Mouse (Mus musculus) liver, postnatal 0 days (tissue): ENCODE data around the gene Rgs6. TPM values are rescaled to one million over a fixed set of nuclear protein-coding genes. Genes with fewer than 3 reads are reported as not detected.

Source experiments
- ATAC-seq: fragments of 200-750 bp; cut with Nextera tagmentation; 2 replicates; pipeline ENCODE4 v1.8.0; 2017; ENCODE audit warnings: mild to moderate bottlenecking, moderate library complexity
- DNase-seq: peaks from one replicate; pipeline ENCODE4 v3.0.0-alpha.2; 2016
- H3K27ac ChIP-seq: fragments of 300-500 bp; sonication (generic); 2 replicates; pipeline ENCODE4 v1.5.1; 2014; ENCODE audit warnings: antibody characterized with exemption, moderate library complexity, mild to moderate bottlenecking, low read depth
- H3K27me3 ChIP-seq: fragments of 300-500 bp; sonication (generic); 2 replicates; pipeline ENCODE4 v1.6.1; 2014; ENCODE audit warnings: low read length, control low read depth, mixed read lengths; ENCODE audit not compliant: insufficient read depth
- H3K36me3 ChIP-seq: fragments of 300-500 bp; sonication (generic); replicated peaks from 2 replicates; pipeline ENCODE4 v1.6.1; 2014; ENCODE audit warnings: mild to moderate bottlenecking, control low read depth, low read length, moderate library complexity, mixed read lengths; ENCODE audit not compliant: insufficient read depth
- H3K4me1 ChIP-seq: fragments of 300-500 bp; sonication (generic); 2 replicates; pipeline ENCODE4 v1.6.1; 2014; ENCODE audit warnings: antibody characterized with exemption, mild to moderate bottlenecking, control low read depth; ENCODE audit not compliant: insufficient read depth
- H3K4me2 ChIP-seq: fragments of 300-500 bp; sonication (generic); 2 replicates; pipeline ENCODE4 v1.6.1; 2014; ENCODE audit warnings: low read depth, mild to moderate bottlenecking, low read length, moderate library complexity, mixed read lengths
- H3K4me3 ChIP-seq: fragments of 300-500 bp; sonication (generic); 2 replicates; pipeline ENCODE4 v1.5.1; 2014; ENCODE audit warnings: low read depth, low read length
- H3K9ac ChIP-seq: fragments of 300-500 bp; sonication (generic); replicated peaks from 2 replicates; pipeline ENCODE4 v1.6.1; 2014; ENCODE audit warnings: mild to moderate bottlenecking, moderate library complexity
- H3K9me3 ChIP-seq: fragments of 300-500 bp; sonication (generic); 2 replicates; pipeline ENCODE4 v1.6.1; 2016; ENCODE audit warnings: mild to moderate bottlenecking, control low read depth, low read length, mixed read lengths
- CTCF ChIP-seq: sonication (generic); IDR thresholded peaks from 2 replicates; pipeline ENCODE4 v1.5.1; 2016; ENCODE audit warnings: antibody characterized with exemption, low read depth
- EP300 ChIP-seq: IDR thresholded peaks from 2 replicates; pipeline ENCODE4 v1.6.1; 2016; ENCODE audit warnings: antibody characterized with exemption, low read depth, mild to moderate bottlenecking
- WGBS: fragments of 180-500 bp; shearing (Covaris S2); extraction: QIAGEN DNeasy Blood & Tissue Kit; methylation state at CpG from one replicate; pipeline ENCODE4 v1.1.7; 2014; ENCODE audit not compliant: insufficient replicate concordance; 5-methylcytosine and 5-hydroxymethylcytosine counted together
- polyA plus RNA-seq: library from polyadenylated mRNA; unstranded; fragments of >200 nt; fragmentation: Nextera tagmentation; extraction: Ambion mirVana; gene quantifications from 2 replicates; pipeline ENCODE4 v1.2.1, GENCODE M21; 2015

The Rgs6 gene
- polyA plus RNA-seq, 1 experiment from 2014 or later = 0.09 TPM

- ATAC-seq = no peak
Observed at GRCm38 (mm10) chr12:82781414-82781813, 193.3 kb downstream of the Rgs6 start.

GRCm38 (mm10) chr12:82792122-82792521 lies 204.0 kb downstream of the Rgs6 start:
- H3K36me3 ChIP-seq = no peaks in the 10 kb centered on the region
- H3K9me3 ChIP-seq = no peaks in the 10 kb centered on the region
- no peaks in the 10 kb centered on the region for H3K4me1 ChIP-seq
- H3K27me3 ChIP-seq = no peaks in the 10 kb centered on the region
- DNase-seq (no peak), ATAC-seq (no peak)
- H3K9ac ChIP-seq = no peak overlapping the region
- no peak overlapping the region for H3K27ac ChIP-seq
- no peak for TF ChIP-seq EP300
- TF ChIP-seq CTCF = no peak
- no peak overlapping the region for H3K4me2 ChIP-seq
- WGBS = 76% methylated on average over 3 of the region's 3 CpGs
- H3K4me3 ChIP-seq = no peak overlapping the region

More at GRCm38 (mm10) chr12:82781414-82781813, 193.3 kb downstream of the Rgs6 start:
- Histone ChIP-seq H3K4me1 (no peaks in the 10 kb centered on the region), H3K4me3 (no peak overlapping the region), H3K9ac (no peak overlapping the region), H3K9me3 (no peaks in the 10 kb centered on the region), H3K27ac (no peak overlapping the region), H3K27me3 (no peaks in the 10 kb centered on the region), H3K4me2 (no peak overlapping the region), H3K36me3 (no peaks in the 10 kb centered on the region)
- DNase-seq = no peak
- 61% methylated on average over 5 of the region's 5 CpGs for WGBS
- TF ChIP-seq EP300 (no peak), CTCF (no peak)

- Histone ChIP-seq H3K4me3 (no peak overlapping the region), H3K4me2 (no peak overlapping the region), H3K27me3 (no peaks in the 10 kb centered on the region), H3K36me3 (no peaks in the 10 kb centered on the region), H3K27ac (no peak overlapping the region), H3K4me1 (no peaks in the 10 kb centered on the region), H3K9ac (no peak overlapping the region), H3K9me3 (no peaks in the 10 kb centered on the region)
- 72% methylated on average over 6 of the region's 6 CpGs for WGBS
- DNase-seq (no peak), ATAC-seq (no peak)
- no peak for TF ChIP-seq EP300
- TF ChIP-seq CTCF = no peak
Observed at GRCm38 (mm10) chr12:82799892-82800291, 211.8 kb downstream of the Rgs6 start.

GRCm38 (mm10) chr12:82801736-82802135 lies 213.6 kb downstream of the Rgs6 start:
- H3K9me3 ChIP-seq = no peaks in the 10 kb centered on the region
- 75% methylated on average over 6 of the region's 6 CpGs for WGBS
- H3K4me1 ChIP-seq = no peaks in the 10 kb centered on the region
- no peak for DNase-seq
- ATAC-seq = no peak
- no peak overlapping the region for H3K27ac ChIP-seq
- no peak overlapping the region for H3K4me2 ChIP-seq
- H3K27me3 ChIP-seq = no peaks in the 10 kb centered on the region
- H3K4me3 ChIP-seq = no peak overlapping the region
- no peak overlapping the region for H3K9ac ChIP-seq
- H3K36me3 ChIP-seq = no peaks in the 10 kb centered on the region
- no peak for TF ChIP-seq EP300
- TF ChIP-seq CTCF = no peak

- Histone ChIP-seq H3K4me3 (no peak overlapping the region), H3K36me3 (no peaks in the 10 kb centered on the region), H3K27me3 (no peaks in the 10 kb centered on the region), H3K4me2 (no peak overlapping the region), H3K27ac (no peak overlapping the region), H3K9me3 (no peaks in the 10 kb centered on the region), H3K4me1 (no peaks in the 10 kb centered on the region), H3K9ac (no peak overlapping the region)
- DNase-seq = no peak
- no peak for ATAC-seq
- TF ChIP-seq CTCF (no peak), EP300 (no peak)
- 85% methylated on average over 5 of the region's 5 CpGs for WGBS
Observed at GRCm38 (mm10) chr12:82802711-82803110, 214.6 kb downstream of the Rgs6 start.

- no peak for DNase-seq
- TF ChIP-seq CTCF = no peak
- TF ChIP-seq EP300 = no peak
- ATAC-seq = no peak
Observed at GRCm38 (mm10) chr12:82805167-82805566, 217.1 kb downstream of the Rgs6 start.

GRCm38 (mm10) chr12:82810631-82811030 lies 222.5 kb downstream of the Rgs6 start:
- DNase-seq (no peak), ATAC-seq (no peak)
- Histone ChIP-seq H3K27me3 (no peaks in the 10 kb centered on the region), H3K27ac (no peak overlapping the region), H3K9me3 (no peaks in the 10 kb centered on the region), H3K4me1 (no peaks in the 10 kb centered on the region), H3K36me3 (no peaks in the 10 kb centered on the region), H3K4me3 (no peak overlapping the region), H3K9ac (no peak overlapping the region), H3K4me2 (no peak overlapping the region)
- 81% methylated on average over 3 of the region's 3 CpGs for WGBS
- TF ChIP-seq EP300 (no peak), CTCF (no peak)

More at GRCm38 (mm10) chr12:82805167-82805566, 217.1 kb downstream of the Rgs6 start:
- Histone ChIP-seq H3K27ac (no peak overlapping the region), H3K27me3 (no peaks in the 10 kb centered on the region), H3K4me1 (no peaks in the 10 kb centered on the region), H3K36me3 (no peaks in the 10 kb centered on the region), H3K4me2 (no peak overlapping the region), H3K9ac (no peak overlapping the region), H3K4me3 (no peak overlapping the region), H3K9me3 (no peaks in the 10 kb centered on the region)
- WGBS = 85% methylated on average over 4 of the region's 4 CpGs
